Mouse (Mus musculus) forebrain, embryonic 16.5 days (tissue): ENCODE measurements around the gene Btbd11. TPM values are rescaled to one million over a fixed set of nuclear protein-coding genes. Genes with fewer than 3 reads are reported as not detected.
A peak's percentile ranks its signal among the peaks of the same experiment; 100 is the strongest.

Experiments
- ATAC-seq: fragments of 200-750 bp; cut with Nextera tagmentation; 2 replicates; pipeline ENCODE4 v1.8.0; 2017; ENCODE audit warnings: mild to moderate bottlenecking, moderate library complexity
- H3K27ac ChIP-seq: fragments of 300-500 bp; sonication (generic); 2 replicates; pipeline ENCODE4 v1.5.1; 2014; ENCODE audit warnings: low read length, control low read depth
- H3K27me3 ChIP-seq: fragments of 300-500 bp; sonication (generic); replicated peaks from 2 replicates; pipeline ENCODE4 v1.6.1; 2014; ENCODE audit warnings: low read length; ENCODE audit not compliant: control insufficient read depth, insufficient read depth
- H3K36me3 ChIP-seq: fragments of 300-500 bp; sonication (generic); 2 replicates; pipeline ENCODE4 v1.6.1; 2014; ENCODE audit not compliant: control insufficient read depth, insufficient read depth
- H3K4me1 ChIP-seq: fragments of 300-500 bp; sonication (generic); replicated peaks from 2 replicates; pipeline ENCODE4 v1.6.1; 2014; ENCODE audit warnings: low read length; ENCODE audit not compliant: control insufficient read depth, insufficient read depth
- H3K4me2 ChIP-seq: fragments of 300-500 bp; sonication (generic); 2 replicates; pipeline ENCODE4 v1.6.1; 2014; ENCODE audit warnings: mild to moderate bottlenecking, low read length, control low read depth
- H3K4me3 ChIP-seq: fragments of 300-500 bp; sonication (generic); replicated peaks from 2 replicates; pipeline ENCODE4 v1.5.1; 2014; ENCODE audit warnings: mild to moderate bottlenecking, low read length, control low read depth
- H3K9ac ChIP-seq: fragments of 300-500 bp; sonication (generic); replicated peaks from 2 replicates; pipeline ENCODE4 v1.6.1; 2014; ENCODE audit warnings: low read depth, low read length, control low read depth
- H3K9me3 ChIP-seq: fragments of 300-500 bp; sonication (generic); 2 replicates; pipeline ENCODE4 v1.6.1; 2016; ENCODE audit warnings: low read length; ENCODE audit not compliant: control insufficient read depth
- WGBS: fragments of 180-500 bp; shearing (Covaris S2); extraction: QIAGEN DNeasy Blood & Tissue Kit; methylation state at CpG from one replicate; pipeline ENCODE4 v1.1.7; 2014; 5-methylcytosine and 5-hydroxymethylcytosine counted together
- polyA plus RNA-seq: library from polyadenylated mRNA; unstranded; fragments of >200 nt; fragmentation: Nextera tagmentation; extraction: Ambion mirVana; gene quantifications from 2 replicates; pipeline ENCODE4 v1.2.1, GENCODE M21; 2015

Btbd11 gene
- polyA plus RNA-seq, 1 experiment from 2014 or later = 11.1 TPM

DNA sequence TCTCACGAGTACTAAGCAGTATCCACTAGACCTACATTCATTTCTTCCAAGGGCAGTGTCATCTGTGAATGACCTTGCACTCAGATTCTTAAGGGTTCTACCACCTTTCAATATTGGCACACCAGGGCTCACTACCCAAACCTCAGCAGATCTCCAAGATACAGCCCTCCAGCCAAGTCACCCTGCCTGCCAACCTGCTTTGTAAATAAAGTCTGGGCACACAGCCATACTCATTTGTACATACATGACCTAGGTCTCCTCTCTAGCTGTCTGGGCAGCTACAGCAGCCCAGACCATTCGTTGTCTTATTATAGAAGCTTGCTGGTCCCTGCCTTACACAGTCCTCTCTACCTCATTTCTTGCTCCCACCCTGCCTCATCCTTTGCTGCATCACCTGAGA lies 15.3 kb upstream of the Btbd11 start:
- 85% methylated on average over 2 of the region's 2 CpGs for WGBS
- no peaks in the 10 kb centered on the region for H3K27me3 ChIP-seq
- ATAC-seq = no peak

DNA sequence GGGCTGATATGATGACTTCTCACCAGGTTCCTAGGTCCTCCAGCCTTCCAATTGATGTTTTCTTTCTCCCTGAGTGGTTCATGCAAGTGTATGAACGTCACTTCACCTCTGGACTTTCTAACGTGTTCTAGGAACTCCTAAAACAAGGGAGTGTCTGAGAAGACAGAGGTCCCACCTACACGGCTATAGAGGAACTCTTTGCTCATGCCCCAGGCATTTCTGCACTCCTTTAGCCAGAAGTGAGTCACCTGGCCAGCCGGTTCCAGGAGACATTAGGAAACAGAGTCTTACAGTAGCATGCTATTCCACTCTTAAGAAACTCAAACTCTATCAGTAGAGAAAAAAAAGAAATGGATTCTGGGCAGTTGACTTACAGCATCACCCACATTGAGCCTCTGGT lies 14.5 kb upstream of the Btbd11 start:
- Histone ChIP-seq H3K9me3 (no peaks in the 10 kb centered on the region), H3K4me3 (no peak overlapping the region), H3K9ac (no peak overlapping the region), H3K4me2 (no peak overlapping the region), H3K27me3 (no peaks in the 10 kb centered on the region), H3K27ac (no peak overlapping the region), H3K36me3 (no peaks in the 10 kb centered on the region), H3K4me1 (no peaks in the 10 kb centered on the region; the same call in 1 of the 2 replicates)
- ATAC-seq = no peak
- 81% methylated on average over 4 of the region's 4 CpGs for WGBS

More for the DNA sequence above, 15.3 kb upstream of the Btbd11 start:
- Histone ChIP-seq H3K4me1 (no peaks in the 10 kb centered on the region; the same call in 1 of the 2 replicates), H3K9me3 (no peaks in the 10 kb centered on the region), H3K36me3 (no peaks in the 10 kb centered on the region), H3K27ac (no peak overlapping the region), H3K4me2 (no peak overlapping the region), H3K4me3 (no peak overlapping the region), H3K9ac (no peak overlapping the region)

DNA sequence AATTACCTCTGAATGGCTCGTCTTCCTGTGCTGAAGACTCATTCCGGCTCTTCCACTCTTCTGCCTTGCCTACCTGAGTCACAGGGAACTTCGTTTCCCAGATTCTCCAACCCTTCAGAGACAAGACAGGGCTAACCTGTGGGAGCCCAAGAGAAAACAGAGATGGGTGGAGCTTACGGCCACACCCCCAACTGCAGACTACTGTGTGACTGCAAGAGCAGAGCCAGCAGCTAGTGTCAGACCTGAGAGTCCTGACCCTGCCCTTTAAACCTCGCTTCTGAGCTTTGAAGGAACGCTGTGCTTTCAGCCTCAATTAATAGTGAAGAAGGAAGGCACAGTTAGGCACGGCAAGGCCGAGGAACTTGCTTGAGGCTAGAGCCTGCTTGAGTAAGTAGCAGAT lies 7.6 kb upstream of the Btbd11 start:
- Histone ChIP-seq H3K27me3 (no peaks in the 10 kb centered on the region), H3K4me2 (no peak overlapping the region), H3K9ac (no peak overlapping the region), H3K4me3 (no peak overlapping the region), H3K36me3 (no peaks in the 10 kb centered on the region), H3K9me3 (no peaks in the 10 kb centered on the region), H3K4me1 (no peaks in the 10 kb centered on the region; the same call in 1 of the 2 replicates), H3K27ac (no peak overlapping the region)
- 29% methylated on average over 8 of the region's 8 CpGs for WGBS
- no peak for ATAC-seq

DNA sequence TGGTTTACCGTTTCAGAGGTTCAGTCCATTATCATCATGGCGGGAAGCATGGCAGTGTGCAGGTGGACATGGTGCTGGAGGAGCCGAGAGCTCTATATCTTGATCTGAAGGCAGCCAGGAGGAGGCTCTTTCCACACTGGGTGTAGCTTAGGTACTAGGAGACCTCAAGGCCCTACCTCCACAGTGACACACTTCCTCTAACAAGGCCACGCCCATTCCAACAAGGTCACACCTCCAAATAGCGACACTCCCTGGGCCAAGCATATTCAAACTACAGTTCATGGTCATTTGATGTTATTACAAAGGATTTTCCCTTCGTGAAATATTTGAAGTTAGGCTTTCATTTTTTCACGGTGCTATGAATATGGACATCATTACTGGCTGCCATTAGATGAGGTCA lies 3.6 kb upstream of the Btbd11 start:
- no peak overlapping the region for H3K4me2 ChIP-seq
- H3K27me3 ChIP-seq = no peaks in the 10 kb centered on the region
- no peak overlapping the region for H3K4me3 ChIP-seq
- H3K27ac ChIP-seq = no peak overlapping the region
- no peaks in the 10 kb centered on the region for H3K36me3 ChIP-seq
- H3K9me3 ChIP-seq = no peaks in the 10 kb centered on the region
- ATAC-seq = no peak
- WGBS = 91% methylated on average over 7 of the region's 7 CpGs
- H3K9ac ChIP-seq = no peak overlapping the region
- peaks cover 12% of the 10 kb centered on the region for H3K4me1 ChIP-seq

DNA sequence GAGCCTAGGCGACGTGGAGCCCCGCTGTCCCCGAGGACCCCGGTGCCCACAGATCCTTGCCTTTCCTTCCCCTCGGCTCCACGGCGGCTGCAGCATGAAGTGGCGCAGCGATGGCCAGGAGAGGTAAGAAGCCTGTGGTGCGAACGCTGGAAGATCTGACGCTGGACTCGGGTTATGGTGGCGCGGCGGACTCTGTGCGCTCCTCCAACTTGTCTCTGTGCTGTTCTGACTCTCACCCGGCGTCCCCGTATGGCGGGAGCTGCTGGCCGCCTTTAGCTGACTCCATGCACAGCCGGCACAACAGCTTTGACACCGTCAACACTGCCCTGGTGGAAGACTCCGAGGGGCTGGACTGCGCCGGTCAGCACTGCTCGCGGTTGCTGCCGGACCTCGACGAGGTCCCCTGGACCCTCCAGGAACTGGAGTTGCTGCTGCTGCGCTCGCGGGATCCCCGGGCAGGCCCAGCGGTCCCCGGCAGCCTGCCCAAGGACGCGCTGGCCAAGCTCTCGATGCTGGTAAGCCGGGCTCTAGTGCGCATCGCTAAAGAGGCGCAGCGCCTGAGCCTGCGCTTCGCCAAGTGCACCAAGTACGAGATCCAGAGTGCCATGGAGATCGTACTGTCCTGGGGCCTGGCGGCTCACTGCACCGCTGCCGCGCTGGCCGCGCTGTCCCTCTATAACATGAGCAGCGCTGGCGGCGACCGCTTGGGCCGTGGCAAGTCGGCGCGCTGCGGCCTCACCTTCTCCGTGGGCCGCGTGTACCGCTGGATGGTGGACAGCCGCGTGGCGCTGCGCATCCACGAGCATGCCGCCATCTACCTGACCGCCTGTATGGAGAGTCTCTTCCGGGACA lies 831 bp downstream of the Btbd11 start:
- H3K27me3 ChIP-seq = no peaks in the 10 kb centered on the region
- H3K36me3 ChIP-seq = no peaks in the 10 kb centered on the region
- ATAC-seq = peak; percentile 21
- H3K27ac ChIP-seq = no peak overlapping the region
- WGBS = under 1% methylated on average over 78 of the region's 78 CpGs
- peak overlapping the region; percentile 53 for H3K9ac ChIP-seq
- peak overlapping the region; percentile 55 for H3K4me3 ChIP-seq
- H3K9me3 ChIP-seq = no peaks in the 10 kb centered on the region
- peak overlapping the region; percentile 98 for H3K4me2 ChIP-seq
- H3K4me1 ChIP-seq = peaks cover 25% of the 10 kb centered on the region

DNA sequence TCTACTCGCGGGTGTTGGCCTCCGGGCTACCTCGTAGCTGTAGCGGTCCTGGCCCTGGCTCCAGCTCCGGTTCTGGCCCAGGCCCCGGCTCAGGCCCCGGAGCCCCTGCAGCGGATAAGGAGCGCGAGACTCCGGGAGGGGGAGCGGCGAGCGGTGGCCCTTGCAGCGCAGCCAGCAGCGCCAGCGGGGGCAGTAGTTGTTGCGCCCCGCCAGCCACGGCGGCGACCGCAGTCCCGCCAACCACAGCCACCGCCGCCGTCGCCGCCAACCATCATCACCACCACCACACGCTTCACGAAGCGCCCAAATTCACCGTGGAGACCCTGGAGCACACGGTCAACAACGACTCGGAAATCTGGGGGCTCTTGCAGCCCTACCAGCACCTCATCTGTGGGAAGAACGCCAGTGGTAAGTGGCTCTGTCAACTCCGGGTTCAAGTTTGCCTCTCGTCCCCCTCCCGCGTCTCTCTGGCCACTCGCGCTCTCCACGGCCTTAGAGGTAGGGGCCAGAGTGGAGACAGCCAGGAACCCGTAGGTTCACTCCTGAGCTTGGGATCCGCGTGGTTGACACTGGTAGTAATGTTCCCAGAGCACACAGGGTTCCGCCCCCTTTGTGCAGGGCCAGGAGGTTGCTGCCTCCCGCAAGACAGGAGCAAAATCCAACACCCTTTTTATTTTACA lies 1.6 kb downstream of the Btbd11 start:
- H3K27ac ChIP-seq = no peak overlapping the region
- H3K27me3 ChIP-seq = no peaks in the 10 kb centered on the region
- no peaks in the 10 kb centered on the region for H3K9me3 ChIP-seq
- 2% methylated on average over 47 of the region's 50 CpGs for WGBS
- peak overlapping the region; percentile 55 for H3K4me3 ChIP-seq
- peak overlapping the region; percentile 53 for H3K9ac ChIP-seq
- H3K36me3 ChIP-seq = no peaks in the 10 kb centered on the region
- H3K4me2 ChIP-seq = peak overlapping the region; percentile 98
- ATAC-seq = peak; percentile 5
- H3K4me1 ChIP-seq = peaks cover 25% of the 10 kb centered on the region

DNA sequence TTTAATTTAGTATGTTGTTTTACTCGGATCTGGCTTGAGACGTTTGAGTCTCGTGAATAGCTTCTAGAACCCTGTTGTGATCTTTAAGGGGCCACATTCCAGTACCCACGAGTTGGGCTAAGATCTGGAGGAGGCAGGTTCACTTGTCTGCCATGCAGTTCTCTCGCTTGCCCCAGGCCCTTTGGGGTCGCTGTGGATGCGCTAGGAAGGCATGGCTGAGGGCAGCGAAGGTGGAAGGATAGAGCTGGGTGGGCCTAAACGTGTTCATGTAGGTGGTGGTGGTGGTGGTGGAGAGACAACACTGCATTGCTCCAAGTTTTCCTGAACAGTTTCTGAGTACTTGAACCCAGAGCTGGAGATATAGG lies 2.1 kb downstream of the Btbd11 start:
- H3K27ac ChIP-seq = no peak overlapping the region
- 2% methylated on average over 9 of the region's 9 CpGs for WGBS
- peak overlapping the region; percentile 98 for H3K4me2 ChIP-seq
- H3K4me1 ChIP-seq = peaks cover 25% of the 10 kb centered on the region
- H3K9ac ChIP-seq = no peak overlapping the region; the same call in 1 of the 2 replicates
- no peaks in the 10 kb centered on the region for H3K36me3 ChIP-seq
- peak overlapping the region; percentile 55 for H3K4me3 ChIP-seq
- H3K9me3 ChIP-seq = no peaks in the 10 kb centered on the region
- no peaks in the 10 kb centered on the region for H3K27me3 ChIP-seq
- ATAC-seq = no peak

DNA sequence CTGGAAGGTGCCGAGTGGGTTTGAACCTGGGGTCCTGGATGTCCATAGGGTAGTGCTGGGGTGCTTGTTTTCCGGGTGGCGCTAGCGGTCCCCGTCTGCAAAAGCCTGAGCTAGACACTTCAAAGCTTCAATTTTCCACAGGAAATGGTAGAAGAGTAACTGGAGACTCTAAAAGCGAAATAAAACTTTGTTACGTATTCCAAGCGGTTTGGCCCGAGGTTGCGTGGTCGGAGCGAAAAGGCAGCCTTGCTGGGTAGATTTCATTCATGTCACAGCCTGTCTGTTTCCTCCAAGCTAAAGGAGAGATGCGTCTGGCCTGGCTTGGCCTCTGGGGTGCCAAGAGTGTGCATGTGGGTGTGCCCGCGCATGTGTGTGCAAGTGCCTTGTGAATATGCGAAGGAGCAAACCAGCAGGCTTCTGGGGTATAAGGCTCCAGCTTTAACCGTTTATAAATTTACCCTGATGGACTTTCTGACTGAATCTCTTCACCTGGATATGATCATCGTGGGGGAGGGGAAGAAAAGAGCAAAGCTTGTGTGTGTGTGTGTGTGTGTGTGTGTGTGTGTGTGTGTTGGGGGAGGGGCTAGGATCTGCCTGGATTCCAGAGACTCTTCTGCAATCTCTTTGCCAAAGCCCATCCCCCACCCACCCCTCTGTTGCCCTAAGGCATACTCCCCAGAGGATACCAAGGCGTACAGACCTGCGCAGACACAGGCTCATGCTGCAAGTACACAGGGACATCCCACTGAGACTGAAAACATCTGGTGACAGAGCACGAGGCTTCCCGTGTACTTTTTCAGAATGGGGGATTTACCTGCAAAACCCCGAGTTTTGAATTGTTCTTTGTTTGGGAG lies 2.9 kb downstream of the Btbd11 start:
- Histone ChIP-seq H3K27me3 (no peaks in the 10 kb centered on the region), H3K4me2 (peak overlapping the region; percentile 98), H3K4me3 (peak overlapping the region; percentile 55), H3K9ac (no peak overlapping the region), H3K36me3 (no peaks in the 10 kb centered on the region), H3K4me1 (peaks cover 26% of the 10 kb centered on the region), H3K27ac (no peak overlapping the region), H3K9me3 (no peaks in the 10 kb centered on the region)
- ATAC-seq = no peak
- whole genome bisulfite sequencing = 54% methylated on average over 23 of the region's 23 CpGs

DNA sequence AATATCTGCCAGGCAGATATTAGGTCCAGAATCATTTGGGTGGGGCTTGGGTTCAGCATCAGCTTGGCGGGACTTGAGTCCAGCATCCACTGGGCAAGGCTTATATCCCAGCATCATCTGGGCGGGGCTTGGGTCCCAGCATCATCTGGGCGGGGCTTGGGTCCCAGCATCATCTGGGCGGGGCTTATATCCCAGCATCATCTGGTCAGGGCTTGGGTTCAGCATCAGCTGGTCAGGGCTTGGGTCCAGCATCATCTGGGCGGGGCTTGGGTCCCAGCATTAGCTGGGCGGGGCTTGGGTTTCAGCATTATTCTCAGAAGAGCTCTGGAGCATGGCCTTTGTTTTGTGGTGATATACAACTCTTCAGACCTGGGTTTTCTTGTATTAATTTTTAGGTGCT lies 6.4 kb downstream of the Btbd11 start:
- Histone ChIP-seq H3K4me3 (no peak overlapping the region), H3K27ac (no peak overlapping the region), H3K4me2 (no peak overlapping the region), H3K9me3 (no peaks in the 10 kb centered on the region), H3K9ac (no peak overlapping the region), H3K4me1 (peaks cover 20% of the 10 kb centered on the region), H3K27me3 (no peaks in the 10 kb centered on the region), H3K36me3 (no peaks in the 10 kb centered on the region)
- 81% methylated on average over 6 of the region's 6 CpGs for WGBS
- no peak for ATAC-seq
